Mouse (Mus musculus): Measurements from ENCODE around the gene Gdpd4.

Gene Gdpd4

GRCm38 (mm10) chr7:98071620-98072019 lies 151.9 kb downstream of the Gdpd4 start:
- ChIA-PET CTCF (interaction anchor here (0.5 to 1.3 kb wide), 24 partner anchors 8 to 889 kb away, joined by 3 to 9 read pairs (median 3); partner anchors contain the start of gene Omp (in 1 of the 4)), POLR2A (interaction anchor here in 1 of 4 experiments (0.9 to 1.3 kb wide), 2 partner anchors 20 to 46 kb away, joined by 3 read pairs; no protein-coding TSS in a partner anchor)

GRCm38 (mm10) chr7:98077453-98077852 lies 157.7 kb downstream of the Gdpd4 start:
- ChIA-PET POLR2A (no interaction called here), CTCF (interaction anchor here in 1 of 4 experiments (2.1 kb wide), 1 partner anchor 9 kb away, joined by 5 read pairs; no protein-coding TSS in a partner anchor)

- POLR2A ChIA-PET, result no interaction called here
Measured at GRCm38 (mm10) chr7:98082376-98082775, 162.6 kb downstream of the Gdpd4 start.

GRCm38 (mm10) chr7:98084541-98085293 lies 165.0 kb downstream of the Gdpd4 start:
- ChIA-PET POLR2A (interaction anchor here in 2 of 4 experiments (0.6 to 1.2 kb wide), 3 partner anchors 19 to 386 kb away, joined by 3 to 4 read pairs (median 3); no protein-coding TSS in a partner anchor), CTCF (interaction anchor here (0.5 to 1.6 kb wide), 9 partner anchors 10 to 601 kb away, joined by 3 to 4 read pairs (median 3); no protein-coding TSS in a partner anchor)

More at GRCm38 (mm10) chr7:98082376-98082775, 162.6 kb downstream of the Gdpd4 start:
- CTCF ChIA-PET, result interaction anchor here in 1 of 4 experiments (0.7 kb wide), 1 partner anchor 324 kb away, joined by 3 read pairs; no protein-coding TSS in a partner anchor

GRCm38 (mm10) chr7:98085314-98085713 lies 165.6 kb downstream of the Gdpd4 start:
- POLR2A ChIA-PET, result interaction anchor here in 2 of 4 experiments (0.6 to 0.7 kb wide), 2 partner anchors 72 to 385 kb away, joined by 3 read pairs; no protein-coding TSS in a partner anchor
- CTCF ChIA-PET, result interaction anchor here (0.5 to 1.6 kb wide), 14 partner anchors 8 to 602 kb away, joined by 3 to 7 read pairs (median 4); no protein-coding TSS in a partner anchor

- CTCF ChIA-PET, result interaction anchor here (1.0 to 1.6 kb wide), 12 partner anchors 8 to 342 kb away, joined by 3 to 5 read pairs (median 3); no protein-coding TSS in a partner anchor
Measured at GRCm38 (mm10) chr7:98086346-98086745, 166.6 kb downstream of the Gdpd4 start.

GRCm38 (mm10) chr7:98095852-98096251 lies 176.1 kb downstream of the Gdpd4 start:
- ChIA-PET CTCF (no interaction called here), POLR2A (no interaction called here)

More at GRCm38 (mm10) chr7:98086346-98086745, 166.6 kb downstream of the Gdpd4 start:
- POLR2A ChIA-PET, result no interaction called here

GRCm38 (mm10) chr7:98097557-98097956 lies 177.8 kb downstream of the Gdpd4 start:
- ChIA-PET CTCF (interaction anchor here in 1 of 4 experiments (1.0 kb wide), 1 partner anchor 96 kb away, joined by 3 read pairs; no protein-coding TSS in a partner anchor), POLR2A (interaction anchor here in 1 of 4 experiments (0.6 kb wide), 1 partner anchor 18 kb away, joined by 3 read pairs; no protein-coding TSS in a partner anchor)

Data from embryonic stem cell, embryonic (primary cell).